Mouse (Mus musculus) liver, adult 2 months (tissue): ENCODE measurements around the gene Zfp207. TPM values are rescaled to one million over a fixed set of nuclear protein-coding genes. Genes with fewer than 3 reads are reported as not detected.

Experiments
- DNase-seq: peaks from one replicate; pipeline ENCODE4 v3.0.0-alpha.2; 2011; ENCODE audit warnings: low read depth, low spot score; ENCODE audit errors: extremely low read depth
- H3K27ac ChIP-seq: fragments of 200-500 bp; replicated peaks from 2 replicates; pipeline ENCODE4 v1.5.1; 2012; ENCODE audit warnings: low read depth, mild to moderate bottlenecking, control low read depth, inconsistent platforms, low read length; ENCODE audit not compliant: insufficient read depth
- H3K27me3 ChIP-seq: fragments of 200-500 bp; 2 replicates; pipeline ENCODE4 v1.6.1; 2012; ENCODE audit warnings: mild to moderate bottlenecking, moderate library complexity, low read length, inconsistent platforms; ENCODE audit not compliant: control insufficient read depth, insufficient read depth
- H3K36me3 ChIP-seq: fragments of 200-500 bp; 2 replicates; pipeline ENCODE4 v1.6.1; 2012; ENCODE audit warnings: low read length, inconsistent platforms; ENCODE audit not compliant: control insufficient read depth, insufficient read depth
- H3K4me1 ChIP-seq: fragments of 200-500 bp; 2 replicates; pipeline ENCODE4 v1.6.1; 2011; ENCODE audit warnings: low read length; ENCODE audit not compliant: control insufficient read depth, insufficient read depth
- H3K4me3 ChIP-seq: fragments of 200-500 bp; 2 replicates; pipeline ENCODE4 v1.5.1; 2011; ENCODE audit warnings: low read depth, mild to moderate bottlenecking, control low read depth, low read length, moderate library complexity; ENCODE audit not compliant: insufficient read depth
- H3K79me2 ChIP-seq: fragments of 200-500 bp; 2 replicates; pipeline ENCODE4 v1.6.1; 2012; ENCODE audit warnings: inconsistent platforms, mild to moderate bottlenecking, low read length, moderate library complexity; ENCODE audit not compliant: control insufficient read depth, insufficient read depth
- H3K9ac ChIP-seq: fragments of 200-500 bp; 2 replicates; pipeline ENCODE4 v1.6.1; 2012; ENCODE audit warnings: low read depth, mild to moderate bottlenecking, control low read depth, inconsistent platforms, low read length
- CTCF ChIP-seq: fragments of 200-500 bp; IDR thresholded peaks from 2 replicates; pipeline ENCODE4 v1.5.1; 2011; ENCODE audit warnings: low read depth, low read length, control low read depth
- POLR2A ChIP-seq: fragments of 200-500 bp; IDR thresholded peaks from 2 replicates; pipeline ENCODE4 v1.6.1; 2011; ENCODE audit warnings: low read length, control low read depth; ENCODE audit not compliant: insufficient read depth; ENCODE audit errors: extremely low read depth
- WGBS: fragments of 180-500 bp; shearing (Covaris S2); methylation state at CpG from one replicate; pipeline ENCODE4 v1.1.7; 2018; 5-methylcytosine and 5-hydroxymethylcytosine counted together
- polyA plus RNA-seq: library from polyadenylated mRNA; depleted of rRNA; stranded (reverse); fragments of >200 nt; gene quantifications from 2 replicates; pipeline ENCODE4 v1.2.3, GENCODE M21; 2012
- total RNA-seq: library from RNA; depleted of rRNA; stranded (reverse); fragments of >200 nt; gene quantifications from 2 replicates; pipeline ENCODE4 v1.2.3, GENCODE M21; 2014

Gene Zfp207
- total and polyA plus RNA-seq, 2 experiments = 40.1 to 70.6 TPM

GRCm38 (mm10) chr11:80382626-80383018, 457 bp upstream of the Zfp207 start:
- TF ChIP-seq POLR2A (no peak), CTCF (no peak)
- no peak for DNase-seq

GRCm38 (mm10) chr11:80383626-80384046, 557 bp downstream of the Zfp207 start:
- DNase-seq = peak; percentile 64
- Histone ChIP-seq H3K9ac (peak overlapping the region; percentile 86), H3K4me3 (peak overlapping the region; percentile 91), H3K79me2 (peaks cover 22% of the 10 kb centered on the region), H3K27me3 (no peaks in the 10 kb centered on the region), H3K4me1 (peaks cover 12% of the 10 kb centered on the region), H3K36me3 (peaks cover 19% of the 10 kb centered on the region), H3K27ac (peak overlapping the region; percentile 94)
- TF ChIP-seq POLR2A (no peak), CTCF (no peak)
- under 1% methylated on average over 20 of the region's 20 CpGs for WGBS

More at GRCm38 (mm10) chr11:80382626-80383018, 457 bp upstream of the Zfp207 start:
- Histone ChIP-seq H3K79me2 (peaks cover 22% of the 10 kb centered on the region), H3K27ac (peak overlapping the region; percentile 78), H3K27me3 (no peaks in the 10 kb centered on the region), H3K9ac (peak overlapping the region; percentile 69), H3K4me3 (peak overlapping the region; percentile 91), H3K36me3 (peaks cover 12% of the 10 kb centered on the region), H3K4me1 (peaks cover 14% of the 10 kb centered on the region)
- 2% methylated on average over 12 of the region's 12 CpGs for WGBS

- peak; percentile 62 for DNase-seq
- Histone ChIP-seq H3K4me1 (peaks cover 12% of the 10 kb centered on the region), H3K4me3 (peak overlapping the region; percentile 91), H3K9ac (peak overlapping the region; percentile 66), H3K36me3 (peaks cover 25% of the 10 kb centered on the region), H3K79me2 (peaks cover 26% of the 10 kb centered on the region), H3K27ac (peak overlapping the region; percentile 37), H3K27me3 (no peaks in the 10 kb centered on the region)
- TF ChIP-seq POLR2A = no peak
- TF ChIP-seq CTCF = no peak
Observed at GRCm38 (mm10) chr11:80384461-80384860, 1.4 kb downstream of the Zfp207 start.

GRCm38 (mm10) chr11:80385055-80385454, 2.0 kb downstream of the Zfp207 start:
- TF ChIP-seq CTCF (no peak), POLR2A (no peak)
- peaks cover 12% of the 10 kb centered on the region for H3K4me1 ChIP-seq
- peak overlapping the region; percentile 91; the same call in 1 of the 2 replicates for H3K4me3 ChIP-seq
- H3K27ac ChIP-seq = no peak overlapping the region
- H3K9ac ChIP-seq = peak overlapping the region; percentile 66; the same call in 1 of the 2 replicates
- no peak for DNase-seq
- H3K27me3 ChIP-seq = no peaks in the 10 kb centered on the region
- 18% methylated on average over 4 of the region's 4 CpGs for WGBS
- H3K36me3 ChIP-seq = peaks cover 30% of the 10 kb centered on the region
- peaks cover 26% of the 10 kb centered on the region for H3K79me2 ChIP-seq

GRCm38 (mm10) chr11:80386790-80387189, 3.7 kb downstream of the Zfp207 start:
- 14% methylated on average over 2 of the region's 2 CpGs for WGBS
- peaks cover 41% of the 10 kb centered on the region for H3K36me3 ChIP-seq
- H3K9ac ChIP-seq = no peak overlapping the region
- no peak overlapping the region for H3K4me3 ChIP-seq
- H3K27ac ChIP-seq = no peak overlapping the region
- peaks cover 26% of the 10 kb centered on the region for H3K79me2 ChIP-seq
- H3K4me1 ChIP-seq = peaks cover 12% of the 10 kb centered on the region
- no peak for TF ChIP-seq CTCF
- TF ChIP-seq POLR2A = no peak
- no peaks in the 10 kb centered on the region for H3K27me3 ChIP-seq
- DNase-seq = no peak

GRCm38 (mm10) chr11:80389885-80390284, 6.8 kb downstream of the Zfp207 start:
- no peaks in the 10 kb centered on the region for H3K27me3 ChIP-seq
- H3K36me3 ChIP-seq = peaks cover 59% of the 10 kb centered on the region
- TF ChIP-seq POLR2A (no peak), CTCF (no peak)
- peaks cover 10% of the 10 kb centered on the region for H3K4me1 ChIP-seq
- peaks cover 16% of the 10 kb centered on the region for H3K79me2 ChIP-seq
- H3K27ac ChIP-seq = no peak overlapping the region
- no peak for DNase-seq
- H3K9ac ChIP-seq = no peak overlapping the region
- H3K4me3 ChIP-seq = no peak overlapping the region
- 83% methylated on average over 1 of the region's 1 CpGs for WGBS
